Mouse (Mus musculus) right cerebral cortex, adult 18-20 months (tissue): ENCODE results near the gene Dag1.
A peak's percentile ranks its signal among the peaks of the same experiment; 100 is the strongest.
"Not testable (repeated sequence)": the region's sequence is repeated elsewhere in the genome, so short reads cannot be mapped to it uniquely, and the experiment has no call there.

Experiments
- DNase-seq: peaks from one replicate; pipeline ENCODE4 v3.0.0; 2022; ENCODE audit warnings: mixed read lengths

The Dag1 gene

DNA sequence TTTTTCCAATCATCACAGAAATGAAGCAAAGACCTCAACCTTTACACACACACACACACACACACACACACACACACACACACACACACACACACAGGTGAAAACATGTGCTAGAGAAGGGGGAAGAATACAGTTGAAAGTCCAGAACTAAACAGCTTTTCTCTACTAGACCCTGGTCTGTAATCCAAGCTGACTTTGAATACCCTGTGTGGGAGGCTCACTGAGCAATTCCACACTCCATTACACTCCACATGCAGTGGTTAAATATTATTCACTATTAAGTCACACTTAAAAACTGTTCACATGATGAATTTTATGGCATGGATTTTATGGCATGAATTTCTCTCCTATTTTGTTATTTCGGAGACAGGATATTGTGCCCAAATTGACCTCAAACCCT is 40.1 kb downstream of the Dag1 start:
- DNase-seq: no peak

GRCm38 (mm10) chr9:108221566-108221965 is 42.2 kb downstream of the Dag1 start:
- DNase-seq: no peak

DNA sequence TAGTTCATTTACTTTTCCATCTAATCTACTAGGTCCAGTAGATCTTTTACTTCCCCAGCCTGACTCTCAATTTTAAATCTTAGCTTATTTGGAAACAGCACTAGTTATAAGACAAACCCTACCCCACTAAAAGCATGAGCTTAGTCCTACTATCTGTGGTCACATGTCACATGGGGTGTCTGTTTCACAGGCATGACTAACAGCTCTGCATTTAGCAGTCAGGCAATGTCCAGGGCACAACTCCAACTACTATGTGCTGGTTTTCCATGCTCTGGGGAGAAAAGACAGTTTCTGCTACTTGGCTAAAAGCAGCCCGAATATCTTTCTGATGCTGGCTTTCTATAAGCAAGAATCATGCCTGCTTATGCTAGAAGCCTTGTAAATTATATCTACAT is 43.4 kb downstream of the Dag1 start:
- DNase-seq: peak; percentile 72

GRCm38 (mm10) chr9:108219766-108220379 is 43.9 kb downstream of the Dag1 start:
- DNase-seq: no peak

DNA sequence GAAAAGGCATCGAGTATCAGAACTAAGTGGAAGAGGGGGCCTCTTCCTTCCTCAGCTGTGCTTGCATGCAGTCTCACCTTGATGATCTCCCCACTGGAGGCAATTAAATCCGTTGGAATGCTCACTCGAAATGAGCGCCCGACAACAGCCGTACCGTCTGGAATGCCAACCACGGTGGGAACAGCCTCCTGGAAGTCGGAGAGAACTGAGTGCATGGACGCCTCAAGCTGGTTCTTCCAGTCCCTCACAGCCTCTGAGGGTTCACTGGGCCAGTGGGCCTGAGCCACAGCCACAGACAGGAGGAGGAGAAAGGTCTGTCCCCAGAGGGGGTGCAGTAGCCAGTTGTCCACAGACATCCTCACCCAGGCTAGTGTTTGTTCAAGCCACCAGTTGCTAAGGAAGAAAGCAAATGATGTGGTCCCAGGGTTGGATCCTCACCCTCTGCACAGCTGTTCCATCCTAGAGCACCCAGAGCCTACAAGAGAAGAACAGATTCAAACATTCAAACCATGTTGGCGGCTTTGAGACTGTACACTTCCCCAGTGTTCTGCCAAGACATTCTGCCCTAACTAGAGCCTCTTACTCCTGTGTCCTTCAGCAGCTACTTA is 45.7 kb downstream of the Dag1 start:
- DNase-seq: no peak

DNA sequence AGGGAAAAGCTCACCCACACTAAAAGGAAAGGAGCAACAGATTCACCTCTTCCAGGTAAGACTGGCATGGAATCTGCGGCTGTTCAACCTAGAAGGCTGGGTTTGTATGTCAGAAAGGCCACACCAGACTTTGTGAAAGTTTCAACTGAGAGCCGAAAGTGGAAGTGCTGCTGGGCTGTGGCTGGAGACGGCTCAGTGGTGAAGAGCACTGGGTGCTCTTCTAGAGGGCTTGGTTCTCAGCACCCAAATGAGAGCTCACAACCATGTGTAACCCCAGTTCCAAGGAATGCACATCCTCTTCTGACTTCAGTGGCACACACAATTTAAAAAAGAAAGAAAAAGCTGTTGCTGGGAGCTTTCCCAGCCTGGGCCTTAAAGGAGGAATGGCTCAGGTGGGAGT is 46.4 kb downstream of the Dag1 start:
- DNase-seq: no peak

GRCm38 (mm10) chr9:108213105-108213504 is 50.7 kb downstream of the Dag1 start:
- DNase-seq: no peak

GRCm38 (mm10) chr9:108212426-108212825 is 51.3 kb downstream of the Dag1 start:
- no peak for DNase-seq

DNA sequence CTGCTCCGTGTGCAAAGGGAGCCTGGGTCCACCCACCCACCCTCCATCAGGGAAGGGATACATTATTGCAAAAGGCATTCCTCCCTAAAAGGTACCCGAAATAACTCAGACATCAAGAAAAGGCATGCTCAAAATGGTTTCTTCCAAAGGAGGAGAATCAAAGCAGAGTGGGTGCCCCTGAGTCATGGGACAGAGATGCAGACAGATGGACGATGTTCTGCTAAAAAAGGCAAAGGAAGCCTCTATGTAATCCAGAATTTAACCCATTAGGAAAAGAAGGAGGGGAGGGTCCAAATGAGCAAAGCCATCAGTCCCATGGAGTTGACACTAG is 58.2 kb downstream of the Dag1 start:
- DNase-seq: peak; percentile 64

- no peak for DNase-seq
Observed at GRCm38 (mm10) chr9:108204884-108205570, 58.7 kb downstream of the Dag1 start.

- peak; percentile 73 for DNase-seq
Observed at GRCm38 (mm10) chr9:108203015-108203414, 60.7 kb downstream of the Dag1 start.

- no peak for DNase-seq
Observed at GRCm38 (mm10) chr9:108202169-108202568, 61.6 kb downstream of the Dag1 start.

GRCm38 (mm10) chr9:108201160-108201559 is 62.6 kb downstream of the Dag1 start:
- DNase-seq: peak; percentile 94

- no peak for DNase-seq
Observed at GRCm38 (mm10) chr9:108198621-108199020, 65.1 kb downstream of the Dag1 start.

DNA sequence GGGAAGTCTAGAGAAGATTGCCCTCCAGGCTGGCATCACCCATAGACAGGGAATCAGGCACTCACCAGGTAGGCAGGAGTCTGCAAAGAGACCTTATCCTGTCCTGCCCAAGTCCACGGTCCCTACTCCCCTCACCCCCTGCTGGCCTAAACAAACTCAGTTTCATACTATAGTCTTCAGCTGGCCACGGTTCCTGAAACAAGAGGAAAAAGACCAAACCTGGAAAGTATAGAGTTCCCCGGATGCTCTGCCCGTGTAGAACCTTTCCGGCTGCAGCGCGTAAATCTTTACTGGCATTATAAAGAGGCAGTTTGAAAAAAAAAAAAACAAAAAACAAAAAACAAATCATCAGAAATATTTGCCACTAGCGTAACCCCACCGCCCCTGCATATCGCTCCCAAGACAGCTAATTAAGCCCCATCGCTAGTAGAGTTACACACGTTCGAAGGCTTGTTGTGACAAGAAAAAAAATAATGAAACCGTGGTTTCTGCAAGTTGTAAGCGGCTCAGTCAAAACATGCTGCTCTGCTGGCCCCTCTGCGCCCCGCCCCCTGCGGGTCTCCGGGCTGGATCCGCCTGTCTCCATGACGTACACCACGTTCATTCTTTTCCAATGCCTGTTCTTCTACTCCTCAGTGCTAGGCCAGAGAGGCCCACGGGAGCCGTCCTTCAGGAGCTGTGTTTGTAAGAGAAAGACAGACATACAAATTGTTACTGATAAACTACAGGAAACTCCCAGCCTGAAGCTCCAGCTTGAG is 66.7 kb downstream of the Dag1 start:
- no peak for DNase-seq

GRCm38 (mm10) chr9:108196222-108196621 is 67.5 kb downstream of the Dag1 start:
- DNase-seq: not testable (repeated sequence)

DNA sequence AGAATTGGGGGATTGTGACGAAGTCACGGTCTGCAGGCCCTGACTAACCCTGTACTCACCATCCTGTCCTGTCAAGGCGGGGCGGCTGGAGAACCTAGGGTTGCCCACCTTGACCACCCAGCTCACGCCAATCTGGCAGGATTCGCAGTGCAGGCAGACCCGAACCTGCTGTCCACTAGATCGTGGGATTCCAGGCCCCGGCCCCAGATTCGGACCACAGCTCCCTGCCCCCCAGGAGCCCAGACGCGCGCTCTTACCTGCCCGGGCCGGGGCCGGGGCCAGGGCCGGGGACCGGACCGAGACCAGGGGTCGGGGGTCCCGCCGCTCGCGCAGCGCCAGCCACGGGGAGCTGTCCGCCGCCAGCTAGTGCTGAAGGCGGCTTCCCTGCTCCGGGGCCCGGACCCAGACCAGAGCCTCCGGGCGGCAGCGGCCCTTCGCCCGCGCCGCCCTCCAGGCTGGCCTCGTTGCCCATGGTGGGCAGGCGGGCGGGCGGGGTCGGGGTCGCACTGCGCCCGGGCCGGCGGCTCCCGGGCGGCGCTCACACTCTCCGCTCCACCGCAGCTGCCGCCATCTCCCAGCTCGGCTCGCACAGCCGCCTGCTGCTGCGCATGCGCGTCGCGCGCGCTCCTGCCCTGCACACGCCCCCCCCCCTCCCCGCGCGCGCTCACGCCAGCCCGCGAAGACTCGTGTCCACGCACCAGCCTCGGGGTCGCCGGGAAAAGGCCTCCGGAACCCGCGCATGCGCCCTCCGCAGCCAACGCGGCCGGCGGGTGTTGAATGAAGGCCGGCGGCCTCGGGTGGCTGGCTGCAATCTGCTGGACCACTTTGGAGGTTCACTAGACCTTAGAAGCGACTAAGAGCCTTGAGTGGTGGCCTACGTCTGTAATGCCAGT is 73.7 kb downstream of the Dag1 start, which contains the start of gene Bsn:
Bsn (minus strand) TSS at position 598 of the 893 bp plus-strand sequence.
- DNase-seq: peak; percentile 84

DNA sequence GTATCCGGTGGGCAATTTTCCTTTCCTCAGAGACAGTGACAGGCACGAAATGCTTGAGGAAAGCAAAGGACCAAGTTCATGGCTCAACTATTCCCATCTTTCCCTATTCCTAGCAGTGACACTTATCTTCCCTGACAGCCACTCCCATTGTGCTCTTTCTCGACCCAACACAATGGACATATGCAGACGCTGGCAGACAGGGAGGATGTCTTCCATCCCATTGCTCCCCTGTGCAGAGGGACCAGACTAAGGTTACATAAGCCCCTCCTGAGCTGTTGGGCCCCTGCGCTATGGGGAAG is 74.3 kb downstream of the Dag1 start:
- DNase-seq: no peak

DNA sequence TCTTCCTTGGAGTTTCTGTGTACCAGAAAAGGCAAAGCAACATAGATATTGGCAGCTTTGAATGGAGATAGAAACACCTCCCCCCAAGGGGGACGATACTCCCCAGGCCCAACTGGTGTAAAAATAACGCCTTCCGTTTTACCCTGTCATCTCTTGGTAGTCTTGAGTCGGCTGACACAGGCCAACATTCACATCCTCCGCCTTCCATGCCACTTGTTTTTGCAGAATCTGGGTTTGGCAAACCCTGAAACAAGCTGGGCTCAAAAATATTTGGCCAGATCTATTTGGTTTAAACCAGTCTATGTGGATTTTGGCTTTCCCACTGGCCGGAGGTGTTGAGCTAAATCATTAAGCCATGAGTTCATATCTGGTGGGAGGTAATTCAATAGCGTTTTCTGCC is 74.7 kb downstream of the Dag1 start:
- DNase-seq: no peak

DNA sequence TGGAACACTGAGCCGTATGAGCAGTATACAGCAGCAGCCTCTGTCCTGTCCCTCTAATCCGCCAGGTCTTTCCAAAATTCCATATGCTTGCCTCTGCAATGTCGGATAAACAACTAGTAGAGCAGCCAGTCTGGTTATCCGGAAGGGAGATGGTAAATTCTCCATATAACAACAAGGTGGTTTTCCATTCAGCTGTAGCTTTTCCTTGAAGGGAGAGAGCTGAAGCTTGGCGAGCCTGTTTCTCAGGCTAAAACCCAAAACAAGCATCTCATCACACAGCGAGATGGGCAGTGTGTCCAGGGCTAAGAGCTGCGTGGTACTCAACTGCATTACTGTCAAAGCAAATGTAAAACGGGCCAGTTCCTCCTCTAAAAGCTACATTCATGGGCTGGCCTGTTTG is 75.2 kb downstream of the Dag1 start:
- DNase-seq: no peak

GRCm38 (mm10) chr9:108187616-108188015 is 76.1 kb downstream of the Dag1 start:
- DNase-seq: peak; percentile 81

DNA sequence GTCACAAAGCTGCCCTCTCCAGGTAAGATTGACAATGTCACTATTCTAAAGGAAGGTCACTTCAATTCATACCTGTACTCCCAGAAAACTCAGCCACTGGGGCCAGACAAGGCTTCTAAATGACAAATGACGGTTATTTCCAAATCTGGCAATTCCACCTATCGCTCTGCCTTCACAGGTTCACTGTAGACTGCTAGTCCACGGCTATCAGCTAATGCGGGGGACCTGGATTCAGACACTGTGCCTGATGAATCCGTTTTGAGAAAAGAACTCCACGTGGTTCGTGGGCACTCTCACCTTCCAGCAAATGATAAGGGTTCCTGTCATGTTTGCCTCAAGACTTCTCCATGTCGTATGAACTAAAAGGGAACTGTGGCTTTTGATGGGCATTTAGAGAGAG is 78.0 kb downstream of the Dag1 start:
- no peak for DNase-seq

DNA sequence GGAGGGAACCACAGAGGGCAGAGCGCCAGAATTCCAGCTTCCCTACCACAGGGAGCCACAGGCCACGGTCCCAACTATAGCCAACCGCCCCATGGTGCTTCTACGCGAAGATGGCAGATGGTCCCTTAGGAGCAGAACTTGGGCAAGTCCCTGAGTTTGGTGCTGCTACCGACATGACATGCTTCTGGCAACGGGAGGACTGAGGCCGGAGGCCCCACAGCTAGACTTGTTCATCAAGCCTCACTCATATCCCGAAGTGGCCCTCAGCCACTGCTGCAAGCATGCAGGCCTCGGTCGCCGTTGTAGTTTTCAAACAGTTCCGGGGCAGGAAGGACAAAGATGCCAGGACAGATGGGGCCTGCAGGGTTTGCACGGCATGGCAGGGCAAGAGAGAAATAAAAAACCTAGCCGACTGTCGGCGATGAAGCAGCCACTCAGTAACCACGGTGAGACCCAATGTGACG is 80.2 kb downstream of the Dag1 start:
- no peak for DNase-seq
